Mouse (Mus musculus): ENCODE results near the gene Islr. TPM values are rescaled to one million over a fixed set of nuclear protein-coding genes. Genes with fewer than 3 reads are reported as not detected.

The Islr gene
- total RNA-seq, 2 experiments from 2014 or later = 15.8 to 16.2 TPM

GRCm38 (mm10) chr9:58199381-58200269, 4.5 kb downstream of the Islr start:
- DNase-seq (ENCODE audit: low spot score in 2 of 2) = peak in 1 of 2 experiments; percentile 54
- intact Hi-C loops (cut with DNase I) = loop anchor here (5.0 kb wide), 1 partner anchor 87 kb away; no protein-coding TSS in a partner anchor

GRCm38 (mm10) chr9:58198801-58199371, 5.2 kb downstream of the Islr start:
- intact Hi-C loops (cut with DNase I) = no loop called here
- DNase-seq (ENCODE audit: low spot score in 2 of 2) = peak; percentile 55 to 72

- intact Hi-C loops (cut with DNase I) = no loop called here
- peak; percentile 64 to 81 for DNase-seq (ENCODE audit: low spot score in 2 of 2)
Observed at GRCm38 (mm10) chr9:58197781-58198701, 6.1 kb downstream of the Islr start.

- DNase-seq (ENCODE audit: low spot score in 2 of 2) = no peak
- intact Hi-C loops (cut with DNase I) = no loop called here
Observed at GRCm38 (mm10) chr9:58196610-58197567, 7.2 kb downstream of the Islr start.

- intact Hi-C loops (cut with DNase I) = no loop called here
- no peak for DNase-seq (ENCODE audit: low spot score in 2 of 2)
Observed at GRCm38 (mm10) chr9:58196141-58196540, 8.0 kb downstream of the Islr start.

- DNase-seq (ENCODE audit: low spot score in 2 of 2) = peak in 1 of 2 experiments; percentile 43
- intact Hi-C loops (cut with DNase I) = no loop called here
Observed at GRCm38 (mm10) chr9:58195671-58196070, 8.4 kb downstream of the Islr start.

- intact Hi-C loops (cut with DNase I) = no loop called here
- no peak for DNase-seq (ENCODE audit: low spot score in 2 of 2)
Observed at GRCm38 (mm10) chr9:58194222-58194621, 9.9 kb downstream of the Islr start.

GRCm38 (mm10) chr9:58184456-58184855, 19.6 kb downstream of the Islr start:
- intact Hi-C loops (cut with DNase I) = no loop called here
- DNase-seq (ENCODE audit: low spot score in 2 of 2) = peak in 1 of 2 experiments; percentile 29

GRCm38 (mm10) chr9:58179390-58179789, 24.7 kb downstream of the Islr start:
- DNase-seq (ENCODE audit: low spot score in 2 of 2) = no peak
- intact Hi-C loops (cut with DNase I) = no loop called here

GRCm38 (mm10) chr9:58177165-58177564, 26.9 kb downstream of the Islr start:
- no peak for DNase-seq (ENCODE audit: low spot score in 2 of 2)
- intact Hi-C loops (cut with DNase I) = no loop called here

GRCm38 (mm10) chr9:58175745-58176487, 28.2 kb downstream of the Islr start:
- peak; percentile 55 to 84 for DNase-seq (ENCODE audit: low spot score in 2 of 2)

GRCm38 (mm10) chr9:58174818-58175251, 29.3 kb downstream of the Islr start:
- intact Hi-C loops (cut with DNase I) = loop anchor here (2.0 kb wide), 1 partner anchor 108 kb away; no protein-coding TSS in a partner anchor
- peak; percentile 39 to 78 for DNase-seq (ENCODE audit: low spot score in 2 of 2)

More at GRCm38 (mm10) chr9:58175745-58176487, 28.2 kb downstream of the Islr start:
- intact Hi-C loops (cut with DNase I) = loop anchor here (2.0 kb wide), 1 partner anchor 109 kb away; no protein-coding TSS in a partner anchor

GRCm38 (mm10) chr9:58172863-58173262, 31.2 kb downstream of the Islr start:
- no peak for DNase-seq (ENCODE audit: low spot score in 2 of 2)
- intact Hi-C loops (cut with DNase I) = no loop called here

GRCm38 (mm10) chr9:58169426-58169825, 34.7 kb downstream of the Islr start:
- DNase-seq (ENCODE audit: low spot score in 2 of 2) = peak in 1 of 2 experiments; percentile 38
- intact Hi-C loops (cut with DNase I) = no loop called here

- no peak for DNase-seq (ENCODE audit: low spot score in 2 of 2)
- intact Hi-C loops (cut with DNase I) = no loop called here
Observed at GRCm38 (mm10) chr9:58168880-58169279, 35.2 kb downstream of the Islr start.

- no peak for DNase-seq (ENCODE audit: low spot score in 2 of 2)
- intact Hi-C loops (cut with DNase I) = no loop called here
Observed at GRCm38 (mm10) chr9:58165779-58166178, 38.3 kb downstream of the Islr start.

GRCm38 (mm10) chr9:58163146-58163545, 41.0 kb downstream of the Islr start:
- intact Hi-C loops (cut with DNase I) = no loop called here

GRCm38 (mm10) chr9:58162173-58162572, 41.9 kb downstream of the Islr start:
- intact Hi-C loops (cut with DNase I) = no loop called here
- no peak for DNase-seq (ENCODE audit: low spot score in 2 of 2)

More at GRCm38 (mm10) chr9:58163146-58163545, 41.0 kb downstream of the Islr start:
- no peak for DNase-seq (ENCODE audit: low spot score in 2 of 2)

Data from left cerebral cortex, postnatal 14 days (tissue).